Mouse (Mus musculus): ENCODE measurements around the gene Smtnl1. TPM values are rescaled to one million over a fixed set of nuclear protein-coding genes. Genes with fewer than 3 reads are reported as not detected.

The Smtnl1 gene
- polyA plus RNA-seq, 1 experiment from 2014 or later: not detected

DNA sequence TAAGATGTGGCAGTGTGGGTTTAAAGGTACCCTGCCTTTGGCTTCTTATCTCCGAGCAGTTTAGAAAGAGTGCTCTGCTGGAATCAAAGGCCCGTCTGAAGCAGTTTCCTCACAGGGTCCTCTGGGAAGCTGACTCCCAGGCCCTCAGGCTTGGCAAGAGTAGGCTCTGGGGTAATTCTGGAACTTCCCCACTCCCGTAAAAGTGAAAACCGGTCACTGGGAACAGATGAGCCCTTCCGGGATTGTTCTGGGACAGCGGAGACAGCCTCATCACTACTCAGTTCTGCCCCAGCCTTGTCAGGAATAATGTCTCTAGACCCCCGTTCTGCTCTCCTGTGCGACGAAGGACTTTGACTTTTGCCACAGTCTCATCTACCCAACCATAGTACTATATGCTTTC, 32.0 kb downstream of the Smtnl1 start:
- no peak for ATAC-seq (ENCODE audit: low read depth)
- Histone ChIP-seq H3K4me2 (ENCODE audit: low read depth, low read length) (no peak overlapping the region), H3K4me1 (ENCODE audit: control insufficient read depth, insufficient read depth, low read length) (no peaks in the 10 kb centered on the region), H3K27me3 (ENCODE audit: control insufficient read depth, insufficient read depth, low read length) (no peaks in the 10 kb centered on the region), H3K4me3 (ENCODE audit: low read depth, low read length) (no peak overlapping the region), H3K9me3 (ENCODE audit: control insufficient read depth, low read length) (no peaks in the 10 kb centered on the region), H3K36me3 (ENCODE audit: control insufficient read depth, insufficient read depth, low read length) (no peaks in the 10 kb centered on the region), H3K27ac (ENCODE audit: low read depth, low read length) (no peak overlapping the region), H3K9ac (replicated peaks; ENCODE audit: low read depth, low read length) (no peak overlapping the region)
- 51% methylated on average over 9 of the region's 9 CpGs for WGBS

- H3K4me1 ChIP-seq (ENCODE audit: control insufficient read depth, insufficient read depth, low read length): no peaks in the 10 kb centered on the region
- H3K9ac ChIP-seq (replicated peaks; ENCODE audit: low read depth, low read length): no peak overlapping the region
- H3K9me3 ChIP-seq (ENCODE audit: control insufficient read depth, low read length): no peaks in the 10 kb centered on the region
- WGBS: 82% methylated on average over 3 of the region's 3 CpGs
- H3K27me3 ChIP-seq (ENCODE audit: control insufficient read depth, insufficient read depth, low read length): no peaks in the 10 kb centered on the region
- H3K4me3 ChIP-seq (ENCODE audit: low read depth, low read length): no peak overlapping the region
- H3K36me3 ChIP-seq (ENCODE audit: control insufficient read depth, insufficient read depth, low read length): no peaks in the 10 kb centered on the region
- ATAC-seq (ENCODE audit: low read depth): no peak
- no peak overlapping the region for H3K4me2 ChIP-seq (ENCODE audit: low read depth, low read length)
- H3K27ac ChIP-seq (ENCODE audit: low read depth, low read length): no peak overlapping the region
Measured at GRCm38 (mm10) chr2:84788316-84788715, 34.1 kb downstream of the Smtnl1 start.

DNA sequence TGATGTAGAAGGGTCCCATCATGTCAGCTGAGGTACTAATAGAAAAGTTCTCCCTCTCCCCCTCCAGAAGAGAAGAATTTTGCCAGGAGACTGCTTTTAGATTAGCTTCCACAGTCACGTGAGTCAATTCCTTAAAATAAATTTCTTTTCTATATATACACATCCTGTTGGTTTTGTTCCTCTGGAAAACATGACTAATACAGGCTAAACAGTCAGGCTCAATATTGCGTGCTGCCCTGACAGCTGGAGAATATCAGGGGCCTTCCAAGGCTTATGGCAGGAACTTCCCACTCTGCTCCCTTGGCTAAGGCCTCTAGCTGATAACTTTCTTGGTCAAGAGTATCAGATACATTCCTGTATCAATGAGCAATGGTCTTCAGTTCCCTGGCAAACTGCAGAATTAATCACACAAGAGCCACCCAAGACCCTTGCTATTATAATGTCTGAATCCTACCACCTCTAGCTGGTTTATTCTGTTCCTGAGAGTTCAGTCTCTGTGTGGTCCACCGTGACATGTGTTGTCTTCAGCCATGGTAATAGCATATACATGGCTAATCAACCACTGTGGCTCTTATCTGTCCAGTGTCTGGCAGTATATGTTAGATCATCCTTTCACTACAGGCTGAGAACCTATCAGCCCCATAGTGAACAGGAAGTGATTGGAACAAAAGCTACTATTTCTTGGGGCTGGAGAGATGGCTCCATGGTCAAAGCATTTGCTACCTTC, 38.4 kb downstream of the Smtnl1 start:
- Histone ChIP-seq H3K4me3 (ENCODE audit: low read depth, low read length) (no peak overlapping the region), H3K27me3 (ENCODE audit: control insufficient read depth, insufficient read depth, low read length) (no peaks in the 10 kb centered on the region), H3K27ac (ENCODE audit: low read depth, low read length) (no peak overlapping the region), H3K9me3 (ENCODE audit: control insufficient read depth, low read length) (no peaks in the 10 kb centered on the region), H3K9ac (replicated peaks; ENCODE audit: low read depth, low read length) (no peak overlapping the region), H3K4me1 (ENCODE audit: control insufficient read depth, insufficient read depth, low read length) (no peaks in the 10 kb centered on the region), H3K4me2 (ENCODE audit: low read depth, low read length) (no peak overlapping the region), H3K36me3 (ENCODE audit: control insufficient read depth, insufficient read depth, low read length) (no peaks in the 10 kb centered on the region)
- WGBS: 91% methylated on average over 3 of the region's 3 CpGs
- ATAC-seq (ENCODE audit: low read depth): no peak

DNA sequence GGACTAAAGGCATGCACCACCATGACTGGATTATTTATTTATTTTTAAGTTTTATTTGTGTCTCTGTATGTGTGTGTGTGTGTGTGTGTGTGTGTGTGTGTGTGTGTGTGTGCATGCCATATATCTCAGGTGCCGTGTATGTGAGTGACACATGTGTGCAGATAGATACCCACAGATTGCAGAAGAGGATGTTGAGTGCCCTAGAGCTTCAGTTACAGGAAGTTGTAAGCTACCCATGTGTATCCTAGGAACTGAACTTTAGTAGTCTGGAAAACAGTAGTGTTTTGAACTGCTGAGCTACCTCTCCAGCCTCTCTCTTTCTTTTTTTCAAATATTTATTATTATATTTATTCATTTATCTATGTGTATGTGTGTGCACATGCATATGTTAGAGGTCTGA, 39.1 kb downstream of the Smtnl1 start:
- Histone ChIP-seq H3K4me1 (ENCODE audit: control insufficient read depth, insufficient read depth, low read length) (no peaks in the 10 kb centered on the region), H3K4me2 (ENCODE audit: low read depth, low read length) (no peak overlapping the region), H3K27ac (ENCODE audit: low read depth, low read length) (no peak overlapping the region), H3K36me3 (ENCODE audit: control insufficient read depth, insufficient read depth, low read length) (no peaks in the 10 kb centered on the region), H3K27me3 (ENCODE audit: control insufficient read depth, insufficient read depth, low read length) (no peaks in the 10 kb centered on the region), H3K4me3 (ENCODE audit: low read depth, low read length) (no peak overlapping the region), H3K9me3 (ENCODE audit: control insufficient read depth, low read length) (no peaks in the 10 kb centered on the region), H3K9ac (replicated peaks; ENCODE audit: low read depth, low read length) (no peak overlapping the region)
- ATAC-seq (ENCODE audit: low read depth): no peak
- WGBS: 94% methylated on average over 1 of the region's 1 CpGs

- WGBS: 59% methylated on average over 6 of the region's 6 CpGs
- Histone ChIP-seq H3K9me3 (ENCODE audit: control insufficient read depth, low read length) (no peaks in the 10 kb centered on the region), H3K27ac (ENCODE audit: low read depth, low read length) (no peak overlapping the region), H3K36me3 (ENCODE audit: control insufficient read depth, insufficient read depth, low read length) (no peaks in the 10 kb centered on the region), H3K4me2 (ENCODE audit: low read depth, low read length) (no peak overlapping the region), H3K27me3 (ENCODE audit: control insufficient read depth, insufficient read depth, low read length) (no peaks in the 10 kb centered on the region), H3K4me1 (ENCODE audit: control insufficient read depth, insufficient read depth, low read length) (peaks cover 5% of the 10 kb centered on the region; the same call in 1 of the 2 replicates), H3K4me3 (ENCODE audit: low read depth, low read length) (no peak overlapping the region), H3K9ac (replicated peaks; ENCODE audit: low read depth, low read length) (no peak overlapping the region)
- ATAC-seq (ENCODE audit: low read depth): no peak
Measured at GRCm38 (mm10) chr2:84779210-84779609, 43.2 kb downstream of the Smtnl1 start.

DNA sequence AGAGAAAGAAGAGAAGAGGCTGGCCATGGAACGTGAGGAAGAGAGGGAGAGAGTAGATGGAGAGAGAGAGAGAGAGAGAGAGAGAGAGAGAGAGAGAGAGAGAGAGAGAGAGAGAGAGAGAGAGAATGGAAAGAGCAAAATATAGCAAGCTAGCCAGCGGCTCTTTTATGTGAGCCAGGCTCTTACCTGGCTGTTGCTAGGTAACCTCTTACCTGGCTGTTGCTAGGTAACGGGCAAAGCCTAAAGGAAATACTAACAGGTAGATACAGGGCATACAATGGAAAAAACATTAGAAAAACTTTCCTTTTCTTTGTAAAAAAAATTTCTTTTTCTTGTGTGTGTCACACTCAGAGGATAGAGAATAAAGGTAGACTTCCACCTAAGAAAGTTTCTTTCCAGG, 44.7 kb downstream of the Smtnl1 start:
- WGBS: 64% methylated on average over 3 of the region's 3 CpGs
- H3K9ac ChIP-seq (replicated peaks; ENCODE audit: low read depth, low read length): no peak overlapping the region
- peaks cover 5% of the 10 kb centered on the region; the same call in 1 of the 2 replicates for H3K4me1 ChIP-seq (ENCODE audit: control insufficient read depth, insufficient read depth, low read length)
- no peak overlapping the region for H3K27ac ChIP-seq (ENCODE audit: low read depth, low read length)
- H3K9me3 ChIP-seq (ENCODE audit: control insufficient read depth, low read length): no peaks in the 10 kb centered on the region
- no peaks in the 10 kb centered on the region for H3K36me3 ChIP-seq (ENCODE audit: control insufficient read depth, insufficient read depth, low read length)
- H3K27me3 ChIP-seq (ENCODE audit: control insufficient read depth, insufficient read depth, low read length): no peaks in the 10 kb centered on the region
- no peak for ATAC-seq (ENCODE audit: low read depth)
- no peak overlapping the region for H3K4me2 ChIP-seq (ENCODE audit: low read depth, low read length)
- no peak overlapping the region for H3K4me3 ChIP-seq (ENCODE audit: low read depth, low read length)

GRCm38 (mm10) chr2:84775665-84776064, 46.8 kb downstream of the Smtnl1 start:
- Histone ChIP-seq H3K9me3 (ENCODE audit: control insufficient read depth, low read length) (no peaks in the 10 kb centered on the region), H3K9ac (replicated peaks; ENCODE audit: low read depth, low read length) (no peak overlapping the region), H3K4me2 (ENCODE audit: low read depth, low read length) (no peak overlapping the region), H3K27me3 (ENCODE audit: control insufficient read depth, insufficient read depth, low read length) (no peaks in the 10 kb centered on the region), H3K4me1 (ENCODE audit: control insufficient read depth, insufficient read depth, low read length) (peaks cover 5% of the 10 kb centered on the region; the same call in 1 of the 2 replicates), H3K4me3 (ENCODE audit: low read depth, low read length) (no peak overlapping the region), H3K36me3 (ENCODE audit: control insufficient read depth, insufficient read depth, low read length) (no peaks in the 10 kb centered on the region), H3K27ac (ENCODE audit: low read depth, low read length) (no peak overlapping the region)
- WGBS: 65% methylated on average over 6 of the region's 6 CpGs
- no peak for ATAC-seq (ENCODE audit: low read depth)

- H3K9ac ChIP-seq (replicated peaks; ENCODE audit: low read depth, low read length): peak within 1 kb of the TSS; percentile 61
- 0 out of 2 replicates have a peak, but pooled peaks have one; percentile 36 for ATAC-seq (ENCODE audit: low read depth)
- H3K4me2 ChIP-seq (ENCODE audit: low read depth, low read length): peak within 1 kb of the TSS; percentile 43
- no peaks in the 10 kb centered on the region for H3K36me3 ChIP-seq (ENCODE audit: control insufficient read depth, insufficient read depth, low read length)
- H3K27me3 ChIP-seq (ENCODE audit: control insufficient read depth, insufficient read depth, low read length): no peaks in the 10 kb centered on the region
- no peaks in the 10 kb centered on the region for H3K9me3 ChIP-seq (ENCODE audit: control insufficient read depth, low read length)
- peaks cover 5% of the 10 kb centered on the region; the same call in 1 of the 2 replicates for H3K4me1 ChIP-seq (ENCODE audit: control insufficient read depth, insufficient read depth, low read length)
- H3K4me3 ChIP-seq (ENCODE audit: low read depth, low read length): peak within 1 kb of the TSS; percentile 18
- 43% methylated on average over 9 of the region's 9 CpGs for WGBS
- peak within 1 kb of the TSS; percentile 57; the same call in 1 of the 2 replicates for H3K27ac ChIP-seq (ENCODE audit: low read depth, low read length)
Measured at GRCm38 (mm10) chr2:84775241-84775640, 47.2 kb downstream of the Smtnl1 start, which contains the start of gene Serping1. Serping1 (minus strand) TSS chr2:84775444.

DNA sequence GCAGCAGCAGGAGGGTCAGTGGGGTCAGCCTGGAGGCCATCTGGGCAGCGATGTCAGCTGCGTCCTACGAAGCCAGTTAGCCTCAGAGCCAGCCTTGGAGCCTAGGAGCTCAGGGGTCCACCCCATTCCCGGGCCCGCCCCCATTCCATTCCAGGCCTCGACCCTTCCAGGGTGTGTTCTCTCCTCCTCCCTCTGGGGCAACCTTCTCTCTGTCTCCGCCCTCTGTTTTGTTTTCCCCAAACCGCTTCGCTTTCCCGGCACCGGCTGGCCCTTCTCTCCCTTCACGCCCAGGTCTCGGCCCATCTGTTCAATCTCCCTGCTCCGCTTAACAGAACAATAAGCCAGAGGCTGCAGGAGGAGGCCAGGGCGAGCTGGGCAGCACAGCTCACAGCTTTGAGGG, 47.7 kb downstream of the Smtnl1 start:
- no peaks in the 10 kb centered on the region for H3K36me3 ChIP-seq (ENCODE audit: control insufficient read depth, insufficient read depth, low read length)
- 2% methylated on average over 14 of the region's 15 CpGs for WGBS
- H3K27ac ChIP-seq (ENCODE audit: low read depth, low read length): peak overlapping the region; percentile 57; the same call in 1 of the 2 replicates
- no peaks in the 10 kb centered on the region for H3K9me3 ChIP-seq (ENCODE audit: control insufficient read depth, low read length)
- H3K9ac ChIP-seq (replicated peaks; ENCODE audit: low read depth, low read length): peak overlapping the region; percentile 61
- H3K4me2 ChIP-seq (ENCODE audit: low read depth, low read length): peak overlapping the region; percentile 43
- H3K4me1 ChIP-seq (ENCODE audit: control insufficient read depth, insufficient read depth, low read length): peaks cover 5% of the 10 kb centered on the region; the same call in 1 of the 2 replicates
- peak overlapping the region; percentile 18 for H3K4me3 ChIP-seq (ENCODE audit: low read depth, low read length)
- peak; percentile 90 for ATAC-seq (ENCODE audit: low read depth)
- no peaks in the 10 kb centered on the region for H3K27me3 ChIP-seq (ENCODE audit: control insufficient read depth, insufficient read depth, low read length)
